Mouse (Mus musculus): ENCODE data around the gene Lsp1. TPM values are rescaled to one million over a fixed set of nuclear protein-coding genes. Genes with fewer than 3 reads are reported as not detected.

Lsp1 gene
- polyA plus RNA-seq, 1 experiment from 2014 or later: 49.3 TPM

DNA sequence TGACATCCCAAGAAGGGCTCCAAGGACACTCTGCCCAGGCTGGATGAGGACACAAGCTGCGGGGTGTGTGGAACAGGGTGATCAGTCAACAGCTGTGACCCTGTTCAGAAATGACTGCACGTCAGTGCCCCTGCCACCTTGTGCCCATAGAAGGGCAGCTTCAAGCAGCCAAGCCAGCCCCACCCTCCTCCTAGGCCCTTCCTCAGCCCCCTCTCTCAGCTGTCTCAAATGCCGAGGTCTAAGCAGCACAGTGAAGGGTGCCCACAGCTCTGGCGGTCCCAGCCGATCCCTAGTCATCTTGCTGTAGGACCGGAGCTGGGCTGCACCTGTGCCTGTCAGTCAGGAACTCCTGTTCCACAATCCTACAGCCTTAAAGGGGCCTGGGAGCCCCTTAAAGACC is 1.6 kb downstream of the Lsp1 start:
- no peak overlapping the region for H3K4me2 ChIP-seq (replicated peaks)
- H3K4me1 ChIP-seq: peaks cover 11% of the 10 kb centered on the region
- no peak overlapping the region for H3K9ac ChIP-seq
- H3K36me3 ChIP-seq: no peaks in the 10 kb centered on the region
- no peaks in the 10 kb centered on the region for H3K9me3 ChIP-seq (replicated peaks)
- H3K27ac ChIP-seq (replicated peaks): peak overlapping the region; percentile 44; the same call in 1 of the 2 replicates
- no peaks in the 10 kb centered on the region for H3K27me3 ChIP-seq
- 79% methylated on average over 6 of the region's 6 CpGs for WGBS
- H3K4me3 ChIP-seq (replicated peaks): no peak overlapping the region
- peak; percentile 58; the same call in 1 of the 2 replicates for ATAC-seq (ENCODE audit: insufficient number of reproducible peaks, low FRiP score, low TSS enrichment, low read depth)

GRCm38 (mm10) chr7:142462594-142463078 is 2.0 kb downstream of the Lsp1 start:
- no peaks in the 10 kb centered on the region for H3K36me3 ChIP-seq
- H3K27ac ChIP-seq (replicated peaks): peak overlapping the region; percentile 68; the same call in 1 of the 2 replicates
- no peak overlapping the region for H3K4me3 ChIP-seq (replicated peaks)
- ATAC-seq (ENCODE audit: insufficient number of reproducible peaks, low FRiP score, low TSS enrichment, low read depth): no peak
- no peaks in the 10 kb centered on the region for H3K27me3 ChIP-seq
- 57% methylated on average over 4 of the region's 4 CpGs for WGBS
- no peaks in the 10 kb centered on the region for H3K9me3 ChIP-seq (replicated peaks)
- no peak overlapping the region for H3K9ac ChIP-seq
- H3K4me1 ChIP-seq: peaks cover 7% of the 10 kb centered on the region
- H3K4me2 ChIP-seq (replicated peaks): no peak overlapping the region

GRCm38 (mm10) chr7:142470171-142470691 is 9.6 kb downstream of the Lsp1 start:
- H3K9me3 ChIP-seq (replicated peaks): no peaks in the 10 kb centered on the region
- no peaks in the 10 kb centered on the region for H3K36me3 ChIP-seq
- H3K4me3 ChIP-seq (replicated peaks): no peak overlapping the region
- no peak overlapping the region for H3K9ac ChIP-seq
- peaks cover 39% of the 10 kb centered on the region for H3K4me1 ChIP-seq
- 71% methylated on average over 7 of the region's 7 CpGs for WGBS
- H3K27ac ChIP-seq (replicated peaks): peak overlapping the region; percentile 79
- no peak for ATAC-seq (ENCODE audit: insufficient number of reproducible peaks, low FRiP score, low TSS enrichment, low read depth)
- no peak overlapping the region for H3K4me2 ChIP-seq (replicated peaks)
- no peaks in the 10 kb centered on the region for H3K27me3 ChIP-seq

DNA sequence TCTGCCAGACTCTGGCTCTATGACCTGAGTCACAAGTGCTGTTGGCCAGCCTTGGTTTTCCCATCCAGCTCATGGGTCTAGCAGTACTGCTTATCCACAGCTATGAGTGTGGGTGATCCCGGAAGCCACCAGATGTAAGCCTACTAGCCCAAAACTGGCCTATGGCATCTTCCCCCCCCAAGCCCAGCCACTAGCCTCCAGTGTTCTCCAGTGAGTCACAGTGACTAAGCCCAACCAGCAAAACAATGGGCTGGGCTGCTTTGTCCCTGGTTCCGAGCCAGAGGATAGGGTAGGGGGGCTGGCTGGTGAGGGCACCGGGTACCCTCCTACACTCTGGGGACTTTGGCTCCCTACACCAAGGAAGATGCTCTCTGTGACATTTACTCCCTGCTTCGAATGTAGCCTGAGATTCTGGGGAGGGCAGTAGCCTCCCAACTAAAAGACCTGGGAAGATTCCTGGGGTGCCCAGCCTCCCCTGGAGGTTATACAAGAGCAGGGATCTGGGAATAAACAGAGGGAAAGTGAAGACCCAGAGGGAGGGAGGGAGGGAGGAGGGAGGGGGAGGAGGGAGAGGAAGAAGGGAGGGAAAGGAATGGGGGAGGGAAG is 10.3 kb downstream of the Lsp1 start:
- ATAC-seq (ENCODE audit: insufficient number of reproducible peaks, low FRiP score, low TSS enrichment, low read depth): peak; percentile 69
- 24% methylated on average over 4 of the region's 4 CpGs for WGBS

GRCm38 (mm10) chr7:142471414-142471861 is 10.8 kb downstream of the Lsp1 start:
- peak overlapping the region; percentile 79 for H3K27ac ChIP-seq (replicated peaks)
- H3K27me3 ChIP-seq: no peaks in the 10 kb centered on the region
- no peak overlapping the region for H3K4me3 ChIP-seq (replicated peaks)
- H3K9ac ChIP-seq: no peak overlapping the region
- ATAC-seq (ENCODE audit: insufficient number of reproducible peaks, low FRiP score, low TSS enrichment, low read depth): peak; percentile 17; the same call in 1 of the 2 replicates
- no peaks in the 10 kb centered on the region for H3K36me3 ChIP-seq
- H3K4me2 ChIP-seq (replicated peaks): peak overlapping the region; percentile 26
- no peaks in the 10 kb centered on the region for H3K9me3 ChIP-seq (replicated peaks)
- H3K4me1 ChIP-seq: peaks cover 50% of the 10 kb centered on the region
- WGBS: 39% methylated on average over 6 of the region's 6 CpGs

More for the DNA sequence above, 10.3 kb downstream of the Lsp1 start:
- H3K4me2 ChIP-seq (replicated peaks): no peak overlapping the region
- H3K27ac ChIP-seq (replicated peaks): peak overlapping the region; percentile 79
- H3K9me3 ChIP-seq (replicated peaks): no peaks in the 10 kb centered on the region
- no peak overlapping the region for H3K9ac ChIP-seq
- H3K27me3 ChIP-seq: no peaks in the 10 kb centered on the region
- H3K4me3 ChIP-seq (replicated peaks): no peak overlapping the region
- H3K4me1 ChIP-seq: peaks cover 45% of the 10 kb centered on the region
- no peaks in the 10 kb centered on the region for H3K36me3 ChIP-seq

DNA sequence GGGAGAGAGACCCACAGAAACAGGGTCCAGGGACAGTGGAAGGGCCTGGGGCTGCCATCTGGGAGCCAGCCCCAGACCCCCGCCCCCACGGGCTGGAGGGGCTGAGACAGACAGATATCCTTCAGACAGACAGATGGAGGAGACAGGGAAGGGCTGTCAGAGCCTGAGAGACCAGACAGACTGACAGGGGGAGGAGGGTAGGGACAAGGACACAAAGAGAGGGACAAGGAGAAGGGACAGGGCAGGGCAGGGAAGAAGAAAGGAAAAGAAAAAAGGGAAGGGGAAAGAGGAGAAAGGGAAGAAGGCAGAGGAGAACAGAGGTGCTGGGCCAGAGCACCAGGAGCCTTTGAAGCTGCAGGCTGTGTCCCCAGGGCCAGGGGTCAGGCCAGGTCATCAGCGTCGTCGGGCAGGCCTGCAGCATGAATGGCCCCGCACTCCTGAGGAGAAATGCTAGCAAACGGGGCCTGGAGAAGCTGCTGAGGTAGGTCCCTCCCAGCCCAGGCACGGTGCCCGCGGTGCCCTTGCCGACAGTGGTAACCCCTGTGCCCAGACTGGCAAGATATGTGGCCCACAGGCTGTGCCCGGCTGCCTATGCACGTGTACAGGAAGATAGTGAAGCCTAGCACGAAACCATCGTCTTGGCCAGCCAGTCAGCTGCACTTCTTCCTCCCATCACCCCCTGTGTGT is 11.4 kb downstream of the Lsp1 start:
- Histone ChIP-seq H3K27ac (replicated peaks) (peak overlapping the region; percentile 79), H3K4me2 (replicated peaks) (peak overlapping the region; percentile 26), H3K4me1 (peaks cover 54% of the 10 kb centered on the region), H3K27me3 (no peaks in the 10 kb centered on the region), H3K9me3 (replicated peaks) (no peaks in the 10 kb centered on the region), H3K4me3 (replicated peaks) (peak overlapping the region; percentile 16), H3K9ac (0 out of 2 replicates have a peak overlapping the region, but pooled peaks have one; percentile 12), H3K36me3 (no peaks in the 10 kb centered on the region)
- no peak for ATAC-seq (ENCODE audit: insufficient number of reproducible peaks, low FRiP score, low TSS enrichment, low read depth)
- 34% methylated on average over 15 of the region's 15 CpGs for WGBS

- no peak for ATAC-seq (ENCODE audit: insufficient number of reproducible peaks, low FRiP score, low TSS enrichment, low read depth)
- peaks cover 56% of the 10 kb centered on the region for H3K4me1 ChIP-seq
- peak overlapping the region; percentile 26 for H3K4me2 ChIP-seq (replicated peaks)
- no peaks in the 10 kb centered on the region for H3K9me3 ChIP-seq (replicated peaks)
- H3K36me3 ChIP-seq: no peaks in the 10 kb centered on the region
- H3K27ac ChIP-seq (replicated peaks): peak overlapping the region; percentile 79; the same call in 1 of the 2 replicates
- no peaks in the 10 kb centered on the region for H3K27me3 ChIP-seq
- H3K4me3 ChIP-seq (replicated peaks): no peak overlapping the region; the same call in 1 of the 2 replicates
- H3K9ac ChIP-seq: no peak overlapping the region
- WGBS: 92% methylated on average over 4 of the region's 4 CpGs
These were observed 12.3 kb downstream of the Lsp1 start for GRCm38 (mm10) chr7:142472936-142473335.

GRCm38 (mm10) chr7:142473476-142473875 is 12.9 kb downstream of the Lsp1 start:
- 70% methylated on average over 2 of the region's 2 CpGs for WGBS
- Histone ChIP-seq H3K9ac (no peak overlapping the region), H3K4me3 (replicated peaks) (no peak overlapping the region)

GRCm38 (mm10) chr7:142474799-142475198 is 14.2 kb downstream of the Lsp1 start:
- Histone ChIP-seq H3K4me3 (replicated peaks) (peak overlapping the region; percentile 18; the same call in 1 of the 2 replicates), H3K4me2 (replicated peaks) (peak overlapping the region; percentile 22; the same call in 1 of the 2 replicates), H3K36me3 (no peaks in the 10 kb centered on the region), H3K4me1 (peaks cover 61% of the 10 kb centered on the region), H3K9ac (no peak overlapping the region), H3K27ac (replicated peaks) (0 out of 2 replicates have a peak overlapping the region, but pooled peaks have one; percentile 48), H3K27me3 (no peaks in the 10 kb centered on the region), H3K9me3 (replicated peaks) (no peaks in the 10 kb centered on the region)
- 76% methylated on average over 14 of the region's 14 CpGs for WGBS
- ATAC-seq (ENCODE audit: insufficient number of reproducible peaks, low FRiP score, low TSS enrichment, low read depth): no peak

More at GRCm38 (mm10) chr7:142473476-142473875, 12.9 kb downstream of the Lsp1 start:
- Histone ChIP-seq H3K36me3 (no peaks in the 10 kb centered on the region), H3K4me1 (peaks cover 59% of the 10 kb centered on the region), H3K9me3 (replicated peaks) (no peaks in the 10 kb centered on the region), H3K27me3 (no peaks in the 10 kb centered on the region), H3K27ac (replicated peaks) (no peak overlapping the region), H3K4me2 (replicated peaks) (0 out of 2 replicates have a peak overlapping the region, but pooled peaks have one; percentile 12)
- ATAC-seq (ENCODE audit: insufficient number of reproducible peaks, low FRiP score, low TSS enrichment, low read depth): no peak

GRCm38 (mm10) chr7:142475641-142476040 is 15.0 kb downstream of the Lsp1 start:
- Histone ChIP-seq H3K4me3 (replicated peaks) (peak overlapping the region; percentile 18; the same call in 1 of the 2 replicates), H3K27ac (replicated peaks) (peak overlapping the region; percentile 55; the same call in 1 of the 2 replicates), H3K36me3 (no peaks in the 10 kb centered on the region), H3K9me3 (replicated peaks) (no peaks in the 10 kb centered on the region), H3K4me2 (replicated peaks) (0 out of 2 replicates have a peak overlapping the region, but pooled peaks have one; percentile 22), H3K9ac (no peak overlapping the region), H3K4me1 (peaks cover 61% of the 10 kb centered on the region), H3K27me3 (no peaks in the 10 kb centered on the region)
- WGBS: 69% methylated on average over 7 of the region's 7 CpGs
- no peak for ATAC-seq (ENCODE audit: insufficient number of reproducible peaks, low FRiP score, low TSS enrichment, low read depth)

GRCm38 (mm10) chr7:142476271-142476670 is 15.7 kb downstream of the Lsp1 start:
- H3K4me1 ChIP-seq: peaks cover 61% of the 10 kb centered on the region
- no peak for ATAC-seq (ENCODE audit: insufficient number of reproducible peaks, low FRiP score, low TSS enrichment, low read depth)
- H3K36me3 ChIP-seq: no peaks in the 10 kb centered on the region
- H3K9me3 ChIP-seq (replicated peaks): no peaks in the 10 kb centered on the region
- no peaks in the 10 kb centered on the region for H3K27me3 ChIP-seq
- no peak overlapping the region; the same call in 1 of the 2 replicates for H3K4me3 ChIP-seq (replicated peaks)
- 80% methylated on average over 5 of the region's 5 CpGs for WGBS
- no peak overlapping the region for H3K4me2 ChIP-seq (replicated peaks)
- peak overlapping the region; percentile 55; the same call in 1 of the 2 replicates for H3K27ac ChIP-seq (replicated peaks)
- H3K9ac ChIP-seq: no peak overlapping the region
